Mouse (Mus musculus) brain, embryonic 18.5 days (tissue): ENCODE data around the gene Cpne8.
"Not testable (repeated sequence)": the region's sequence is repeated elsewhere in the genome, so short reads cannot be mapped to it uniquely, and the experiment has no call there.

Source experiments
- DNase-seq: peaks from one replicate; pipeline ENCODE4 v3.0.0-alpha.2; 2012; ENCODE audit warnings: low read depth, low spot score

The Cpne8 gene

DNA sequence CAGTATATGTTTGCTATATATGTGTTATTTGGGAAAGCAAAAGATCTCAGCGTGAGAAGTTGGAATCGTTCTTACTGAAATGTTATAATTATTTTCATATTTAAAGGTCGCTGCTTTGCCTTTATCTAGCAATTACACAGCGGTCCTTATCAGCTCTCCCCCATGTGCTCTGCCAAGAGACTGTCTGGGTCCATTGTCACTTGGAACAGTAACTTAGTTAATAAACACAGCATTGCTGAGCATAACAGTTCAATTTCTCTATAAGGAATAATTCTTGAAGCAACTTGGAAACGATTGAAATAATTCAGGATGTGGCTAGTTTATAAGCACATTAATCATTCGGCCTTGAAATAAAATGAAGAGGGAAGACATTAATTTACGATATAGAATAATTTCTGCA is 189.0 kb downstream of the Cpne8 start:
- no peak for DNase-seq

DNA sequence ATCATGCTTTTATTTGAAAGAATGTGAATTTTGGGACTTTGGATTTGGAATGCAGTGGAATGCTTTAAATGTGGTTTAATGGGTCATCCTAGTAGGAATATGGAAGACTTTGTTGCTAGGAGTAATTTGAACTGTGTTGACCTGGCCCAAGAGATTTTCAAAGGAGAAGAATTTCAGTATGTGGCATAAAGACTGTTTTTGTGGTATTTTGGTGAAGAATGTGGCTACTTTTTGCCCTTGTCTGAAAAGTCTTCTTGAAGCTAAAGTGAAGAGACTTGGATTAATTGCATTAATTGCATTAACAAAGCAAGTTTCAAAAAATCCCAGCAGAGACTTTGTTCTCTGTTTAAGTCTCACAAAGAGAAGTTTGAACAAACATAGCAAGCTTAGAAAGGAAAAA is 208.7 kb downstream of the Cpne8 start:
- not testable (repeated sequence) for DNase-seq

DNA sequence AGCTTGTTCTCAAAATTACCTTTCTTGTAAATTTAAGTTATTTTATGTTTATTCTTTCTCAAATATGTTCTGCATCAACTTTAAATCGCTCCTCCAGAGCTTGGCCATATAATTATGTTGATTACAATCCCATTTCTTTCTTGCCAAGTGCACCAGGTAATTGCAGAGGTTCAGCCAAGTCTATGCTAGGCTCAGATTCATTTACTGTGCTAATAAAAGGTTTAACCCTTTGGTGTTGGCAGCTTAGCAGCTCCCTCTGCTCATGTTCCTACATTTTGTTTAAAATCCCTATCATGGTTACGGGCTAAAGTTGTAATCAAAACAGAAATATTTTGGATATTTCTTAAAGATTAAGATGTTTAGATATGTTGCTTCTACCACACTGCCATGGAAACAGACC is 216.0 kb downstream of the Cpne8 start:
- no peak for DNase-seq

DNA sequence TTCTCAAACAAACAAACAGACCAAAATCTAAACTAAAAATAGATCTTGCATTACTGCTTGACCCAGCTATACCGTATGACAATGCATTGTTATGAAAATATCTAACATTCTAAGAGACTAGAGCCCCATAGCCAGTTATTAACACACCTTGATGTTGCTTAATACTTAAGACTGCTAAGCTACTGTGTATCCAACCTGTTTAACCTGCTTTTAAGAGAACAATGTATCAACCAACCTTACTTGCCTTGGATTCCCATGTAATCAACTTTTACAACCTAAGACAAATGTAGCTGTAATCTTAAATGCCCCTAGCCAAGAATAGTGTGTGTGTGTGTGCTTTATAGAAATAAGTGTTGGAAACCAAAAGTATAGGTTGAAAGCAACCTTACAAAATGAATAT is 233.2 kb downstream of the Cpne8 start:
- DNase-seq, result no peak
